Mouse (Mus musculus) urinary bladder, postnatal 4 days (tissue): Measurements from ENCODE around the gene Polr2l.

Experiments used
- DNase-seq, 2 experiments: peaks; one replicate each; pipeline ENCODE4 v3.0.0; 2021 to 2022; ENCODE audit warnings: low spot score in 2 of 2

The Polr2l gene

DNA sequence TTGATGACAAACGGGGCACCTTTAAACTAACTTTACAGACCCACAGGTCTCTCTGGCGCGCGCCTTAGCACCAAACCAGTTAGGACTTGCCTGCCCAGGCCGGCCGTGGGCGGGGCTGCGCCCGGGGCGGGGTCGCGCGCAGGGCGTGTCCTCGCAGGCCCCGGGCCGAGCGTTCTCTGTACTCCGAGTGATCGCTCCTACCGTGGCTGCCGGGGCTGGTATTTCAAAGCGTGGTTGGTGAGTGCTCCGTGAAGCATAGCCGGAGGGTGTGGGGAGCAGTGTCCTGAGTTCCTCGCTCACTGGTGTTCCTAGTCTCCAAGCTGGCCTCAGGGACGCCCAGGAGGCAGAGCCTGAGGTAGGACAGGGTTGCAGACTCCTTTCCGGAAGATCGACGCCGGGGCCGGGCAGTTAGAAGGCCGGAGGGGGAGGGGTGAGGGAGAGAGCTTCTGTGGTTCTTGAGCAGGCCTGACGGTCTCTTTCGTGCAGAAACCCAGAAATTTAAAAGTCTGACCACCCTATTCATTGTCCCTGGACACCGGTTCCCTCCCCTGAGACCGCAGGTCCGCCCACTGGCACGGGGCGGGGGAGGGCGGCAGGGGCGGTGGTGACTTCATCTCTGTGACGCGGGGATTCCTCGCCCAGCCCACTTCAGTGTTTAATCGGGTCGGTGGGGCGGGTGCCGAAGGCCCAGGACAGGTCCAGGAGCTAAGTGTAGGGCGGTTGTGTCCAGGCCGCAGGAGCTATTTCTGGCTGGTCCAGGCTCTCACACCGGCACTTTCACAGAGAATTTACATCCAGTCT lies 7.5 kb downstream of the Polr2l start, which contains the start of gene Cd151:
TSS of gene Cd151 (plus strand) at position 163 of the 801 bp plus-strand sequence.
- peak; percentile 88 to 90 for DNase-seq

DNA sequence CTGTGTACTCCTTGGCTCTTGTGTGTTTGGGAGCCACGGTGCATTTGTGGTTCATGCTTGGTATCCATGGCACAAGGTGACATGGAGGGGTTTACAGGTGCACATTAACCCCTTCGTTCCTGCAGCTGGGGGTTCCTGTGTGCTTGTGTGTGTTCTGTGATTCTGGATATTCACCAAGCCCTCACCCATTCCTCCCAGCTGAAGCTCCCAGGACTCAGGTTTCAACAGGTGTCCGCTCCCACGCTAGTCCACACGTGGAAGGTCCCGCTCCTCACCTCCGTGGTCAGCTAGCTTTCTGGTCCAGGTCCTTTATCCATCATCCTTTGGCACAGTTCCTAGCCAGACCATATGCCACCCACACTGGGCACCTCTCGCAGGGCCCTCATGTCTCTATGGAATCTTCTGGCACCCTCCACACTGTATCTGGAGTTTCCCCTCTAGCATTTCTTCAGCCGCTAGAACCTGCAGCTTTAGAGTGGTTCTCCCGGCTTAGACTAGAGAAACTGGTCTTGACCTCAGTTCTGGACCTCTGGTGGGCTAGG lies 8.3 kb downstream of the Polr2l start:
- no peak for DNase-seq

DNA sequence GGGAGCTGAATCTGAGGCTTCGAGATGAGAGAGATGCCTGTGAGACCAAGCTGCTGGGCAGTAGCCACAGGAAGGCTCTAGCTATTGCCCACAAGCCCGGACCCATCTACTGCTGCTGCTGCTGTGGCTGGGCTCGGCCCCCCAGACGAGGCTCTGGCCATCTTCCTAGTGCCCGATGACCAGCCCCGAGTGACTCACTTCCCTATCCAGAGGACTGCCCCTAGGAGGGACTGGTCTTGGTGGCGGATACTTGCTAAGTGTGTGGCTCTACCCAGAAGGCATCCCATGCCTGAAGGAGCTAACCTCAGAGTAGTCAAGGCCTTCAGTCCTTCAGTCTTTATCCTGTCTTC lies 8.9 kb downstream of the Polr2l start:
- no peak for DNase-seq

DNA sequence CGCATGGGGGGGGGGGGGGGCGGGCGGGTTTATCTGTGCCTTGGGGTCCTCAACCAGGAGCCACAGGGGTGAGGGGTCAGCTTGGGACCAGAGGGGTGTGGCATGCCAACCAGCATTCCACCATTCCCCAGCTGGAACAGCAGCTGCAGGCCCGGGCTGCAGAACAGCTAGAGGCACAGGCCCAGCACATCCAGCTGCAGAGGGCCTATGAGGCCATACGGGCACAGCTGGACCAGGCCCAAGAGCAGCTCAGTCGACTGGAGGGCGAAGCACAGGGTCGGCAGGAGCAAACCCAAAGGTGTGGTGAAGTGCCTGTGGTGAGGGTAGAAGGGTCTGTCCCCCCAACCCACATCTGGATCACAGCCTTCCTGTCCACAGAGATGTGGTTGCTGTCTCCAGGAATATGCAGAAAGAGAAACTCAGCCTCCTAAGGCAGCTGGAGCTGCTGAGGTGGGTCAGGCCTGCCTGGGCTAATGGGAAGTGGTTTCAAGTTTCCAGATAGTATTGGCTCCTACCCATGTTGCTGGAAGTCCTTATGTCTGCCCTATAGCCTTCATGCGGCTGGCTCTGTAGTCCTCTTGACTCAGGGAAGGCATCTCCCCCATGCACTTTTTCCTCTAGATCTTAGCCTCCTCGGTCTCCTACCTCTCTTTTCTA lies 9.4 kb downstream of the Polr2l start:
- no peak for DNase-seq

DNA sequence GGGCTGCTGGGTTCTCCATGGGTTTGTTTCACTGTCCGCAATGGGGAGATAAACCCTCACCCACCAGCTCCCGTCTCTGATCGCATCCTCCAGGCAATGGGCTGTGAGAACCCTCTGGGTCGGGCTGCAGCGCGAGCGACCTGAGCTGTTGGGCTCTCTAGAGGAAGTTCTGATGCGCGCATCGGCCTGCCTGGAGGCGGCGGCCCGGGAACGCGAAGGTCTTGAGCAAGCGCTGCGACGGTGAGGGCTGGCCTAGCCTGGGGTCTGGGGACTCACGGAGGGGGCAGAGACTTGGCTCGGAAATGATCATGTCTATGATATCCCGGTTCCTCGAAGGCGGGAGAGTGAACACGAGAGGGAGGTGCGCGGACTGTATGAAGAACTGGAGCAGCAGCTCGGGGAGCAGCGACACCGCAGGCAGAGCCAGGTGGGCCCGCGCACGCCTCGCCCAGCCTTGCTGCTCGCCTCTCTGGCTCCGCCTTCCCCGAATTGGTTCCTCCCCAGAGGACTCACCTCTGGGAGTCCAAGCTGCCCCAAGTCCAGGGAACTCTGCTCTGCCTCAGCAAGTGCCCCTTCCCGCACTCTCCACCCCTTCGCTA lies 10.2 kb downstream of the Polr2l start:
- no peak for DNase-seq

DNA sequence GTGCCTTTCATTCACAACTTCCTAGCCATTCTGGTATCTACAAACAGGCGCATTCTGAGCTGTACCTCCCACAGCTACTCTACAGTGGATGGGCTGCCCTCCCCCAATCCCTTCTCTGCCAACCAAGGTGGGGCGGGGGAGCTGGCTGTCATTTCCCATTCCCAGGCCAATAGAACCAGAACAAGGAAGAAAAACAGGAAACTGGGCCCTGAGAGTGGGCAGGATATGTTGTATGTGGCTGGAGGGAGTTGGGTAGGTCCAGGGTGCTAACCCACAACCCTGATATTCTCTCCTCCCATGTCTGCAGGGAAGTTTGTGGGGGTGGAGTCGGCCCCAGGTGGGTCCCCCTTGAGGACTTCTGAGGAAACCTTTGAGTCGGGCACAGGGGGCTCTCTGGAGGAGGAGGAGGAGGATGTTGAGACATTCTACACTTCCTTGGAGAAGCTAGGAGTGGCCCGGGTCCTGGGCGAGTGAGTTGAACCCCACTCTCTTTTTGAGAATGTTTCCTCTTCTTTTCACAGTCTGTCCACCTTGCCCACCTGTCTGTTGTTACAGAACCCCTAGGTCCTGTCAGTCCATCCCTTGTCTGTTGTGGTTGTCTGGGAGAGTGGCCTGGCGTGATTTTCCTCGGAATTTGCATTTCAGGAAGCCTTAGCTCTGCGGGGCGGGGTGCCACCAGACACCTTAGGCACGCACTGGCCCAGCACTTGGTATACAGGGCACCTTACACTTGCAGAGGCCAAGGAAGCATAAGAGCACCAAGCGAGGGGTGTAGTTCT lies 10.9 kb downstream of the Polr2l start:
- DNase-seq = no peak

DNA sequence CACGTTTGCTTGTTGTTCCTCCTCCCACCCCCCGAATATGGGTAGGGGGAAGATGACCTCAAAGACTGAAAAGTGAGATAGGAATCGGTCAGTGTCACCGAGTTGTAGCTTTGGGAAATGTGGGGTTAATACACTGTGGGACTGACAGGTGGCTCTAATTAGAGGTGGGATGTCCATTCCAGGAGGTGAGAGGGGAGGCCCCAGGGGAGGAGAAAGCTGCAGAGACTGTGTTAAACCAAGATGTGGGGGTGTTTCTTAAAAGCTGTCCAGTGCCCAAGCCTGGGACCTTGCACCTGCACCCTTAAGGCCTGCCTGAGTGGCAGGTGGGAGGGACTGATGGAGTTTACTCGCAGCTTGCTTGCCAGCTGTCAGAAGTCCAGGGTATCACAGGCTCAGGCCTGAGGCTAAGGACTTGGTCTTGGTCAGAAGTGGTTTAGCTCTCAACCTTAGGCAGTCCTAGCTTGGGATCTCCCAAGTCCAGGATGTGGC lies 12.6 kb downstream of the Polr2l start:
- DNase-seq = no peak

DNA sequence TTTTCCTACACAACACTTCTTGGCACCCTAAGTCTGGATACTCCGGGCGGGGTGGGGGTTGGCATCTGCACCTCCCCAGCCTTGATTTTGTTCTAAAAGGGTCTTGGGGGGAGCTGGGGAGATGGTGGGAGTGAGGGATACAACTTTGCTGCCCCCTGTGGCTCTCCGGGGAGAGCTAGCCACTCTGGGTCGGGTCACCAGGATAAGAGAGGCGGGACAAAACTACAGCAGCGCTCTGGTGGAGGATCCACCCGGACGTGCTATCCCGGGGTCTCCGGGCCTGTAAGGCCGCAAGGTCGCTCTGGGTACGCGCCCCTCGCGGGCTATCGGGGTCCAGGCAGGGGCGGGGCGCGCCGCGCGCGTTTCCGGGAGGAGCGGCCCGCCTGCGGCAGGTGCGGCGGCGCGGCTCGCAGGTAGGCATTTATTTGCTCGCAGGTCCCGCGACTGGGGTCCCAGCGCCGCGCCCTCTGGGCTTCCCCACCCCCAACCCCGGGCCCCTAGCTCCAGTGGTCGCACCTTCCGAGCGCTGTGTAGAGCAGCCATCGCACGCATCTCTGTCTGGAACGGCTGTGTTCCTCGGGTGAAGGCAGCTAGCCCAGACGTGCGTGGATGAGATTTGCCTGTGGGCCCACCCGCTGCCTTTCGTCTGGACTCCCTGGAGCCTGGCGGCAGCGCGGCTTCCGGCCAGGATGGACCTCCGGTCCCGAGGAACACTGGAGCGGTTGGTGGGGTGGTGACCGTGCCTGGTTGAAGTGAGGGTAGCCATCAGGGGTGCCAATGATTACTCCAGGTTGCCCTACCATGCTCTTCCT lies 13.2 kb downstream of the Polr2l start:
- no peak for DNase-seq

DNA sequence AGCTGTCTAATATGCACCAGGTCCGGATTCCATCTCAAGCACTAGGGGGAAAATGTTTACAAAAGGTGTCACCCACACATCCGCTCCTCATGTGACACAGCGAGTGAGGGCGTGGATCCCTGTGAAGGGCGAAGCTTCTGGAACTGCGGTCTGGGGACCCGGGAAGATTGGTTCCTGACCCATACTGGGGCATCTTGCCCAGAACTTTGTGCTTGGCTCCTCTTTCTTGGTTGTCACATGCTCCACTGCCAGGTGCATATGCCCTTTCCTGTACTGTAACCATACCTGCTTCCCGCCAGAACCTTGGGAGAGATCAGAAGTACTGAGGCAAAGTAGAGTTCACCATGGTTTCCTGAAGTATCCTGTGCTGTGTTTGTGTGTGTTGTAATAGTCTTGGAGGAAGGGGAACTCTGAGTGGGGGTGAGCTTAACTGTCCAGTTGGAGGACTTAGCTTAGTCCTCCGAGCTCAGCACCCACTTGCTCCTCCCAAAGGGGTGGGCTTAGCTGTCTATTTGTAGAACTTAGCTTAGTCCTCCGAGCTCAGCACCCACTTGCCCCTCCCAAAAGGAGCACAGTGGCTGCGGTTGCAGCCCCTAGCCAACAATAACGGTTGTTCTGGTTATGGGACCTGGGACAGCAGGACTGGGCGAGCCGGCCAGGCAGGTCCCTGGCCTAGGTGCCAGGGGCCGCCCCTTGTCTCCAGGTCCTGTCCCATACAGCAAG lies 14.4 kb downstream of the Polr2l start, which contains the start of gene Cracr2b:
TSS of gene Cracr2b (plus strand) at position 704 of the 723 bp plus-strand sequence.
- peak in 1 of 2 experiments; percentile 20 for DNase-seq

DNA sequence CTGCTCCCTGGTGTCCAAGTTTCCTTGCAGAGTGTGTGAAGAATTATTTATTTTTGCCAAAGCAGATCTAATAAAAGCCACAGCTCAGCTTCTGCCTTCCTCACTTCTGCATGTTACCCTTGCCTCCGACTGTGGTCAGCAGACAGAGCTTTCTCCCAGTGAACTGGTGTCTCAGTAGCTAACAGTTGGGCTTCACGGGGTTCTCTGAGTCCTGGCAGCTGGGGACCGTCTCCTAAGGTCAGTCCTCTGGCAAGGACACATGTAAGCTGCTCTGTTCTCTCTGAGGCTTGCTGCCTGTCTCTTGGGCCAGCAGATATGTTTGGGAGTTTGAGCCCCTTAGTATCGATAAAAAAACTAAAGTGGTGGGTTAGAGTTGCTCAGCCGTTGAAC lies 14.9 kb downstream of the Polr2l start:
- no peak for DNase-seq

DNA sequence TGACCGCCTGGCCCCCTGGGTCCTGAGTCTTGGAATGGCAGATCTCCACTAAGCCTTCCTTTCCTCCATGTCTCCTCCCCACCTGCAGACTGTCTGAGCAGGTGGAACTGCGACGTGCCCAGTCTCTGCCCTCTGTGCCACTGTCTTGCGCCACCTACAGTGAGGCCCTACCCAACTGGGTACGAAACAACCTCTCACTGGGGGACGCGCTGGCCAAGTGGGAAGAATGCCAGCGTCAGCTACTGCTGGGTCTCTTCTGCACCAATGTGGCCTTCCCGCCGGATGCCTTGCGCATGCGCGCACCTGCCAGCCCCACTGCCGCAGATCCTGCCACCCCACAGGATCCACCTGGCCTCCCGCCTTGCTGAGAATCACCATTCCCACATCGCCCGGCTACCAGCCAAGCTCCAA lies 15.6 kb downstream of the Polr2l start:
- no peak for DNase-seq

DNA sequence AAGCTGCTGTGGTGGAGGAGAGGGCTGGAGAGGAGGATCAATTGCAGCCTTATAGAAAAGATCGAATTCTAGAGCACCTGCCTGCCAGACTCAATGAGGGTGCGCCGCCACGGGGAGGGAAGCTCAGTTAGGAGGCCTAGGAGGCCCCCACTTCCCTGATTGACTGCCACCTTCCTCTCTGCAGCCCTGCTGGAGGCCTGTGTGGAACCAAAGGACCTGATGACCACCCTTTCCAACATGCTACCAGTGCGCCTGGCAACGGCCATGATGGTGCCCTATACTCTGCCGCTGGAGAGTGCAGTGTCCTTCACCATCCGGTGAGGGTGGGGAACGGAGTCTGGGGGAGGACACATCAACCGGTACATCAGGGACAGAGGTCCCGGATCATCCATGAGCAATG lies 16.3 kb downstream of the Polr2l start:
- DNase-seq = no peak

DNA sequence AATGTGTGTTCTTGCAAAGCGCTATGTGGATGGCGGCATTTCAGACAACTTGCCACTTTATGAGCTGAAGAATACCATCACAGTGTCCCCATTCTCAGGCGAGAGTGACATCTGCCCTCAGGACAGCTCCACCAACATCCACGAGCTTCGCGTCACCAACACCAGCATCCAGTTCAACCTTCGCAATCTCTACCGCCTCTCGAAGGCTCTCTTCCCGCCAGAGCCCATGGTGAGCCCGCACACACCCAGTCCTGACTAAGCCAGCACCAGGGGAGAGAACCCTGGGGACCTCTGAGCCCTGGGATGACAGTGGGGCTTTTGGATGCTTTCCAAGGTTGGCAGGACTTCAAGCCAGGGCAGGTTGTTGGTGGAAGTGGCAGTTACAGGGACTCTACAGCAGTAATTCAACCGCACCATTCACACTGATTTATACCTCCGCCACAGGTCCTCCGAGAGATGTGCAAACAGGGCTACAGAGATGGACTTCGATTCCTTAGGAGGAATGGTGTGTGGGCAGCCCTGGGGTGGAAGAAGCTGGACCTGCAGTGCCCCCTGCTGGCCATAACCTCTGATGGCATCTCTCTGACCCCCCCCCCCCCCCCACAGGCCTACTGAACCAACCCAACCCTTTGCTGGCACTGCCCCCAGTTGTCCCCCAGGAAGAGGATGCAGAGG lies 16.8 kb downstream of the Polr2l start:
- no peak for DNase-seq

DNA sequence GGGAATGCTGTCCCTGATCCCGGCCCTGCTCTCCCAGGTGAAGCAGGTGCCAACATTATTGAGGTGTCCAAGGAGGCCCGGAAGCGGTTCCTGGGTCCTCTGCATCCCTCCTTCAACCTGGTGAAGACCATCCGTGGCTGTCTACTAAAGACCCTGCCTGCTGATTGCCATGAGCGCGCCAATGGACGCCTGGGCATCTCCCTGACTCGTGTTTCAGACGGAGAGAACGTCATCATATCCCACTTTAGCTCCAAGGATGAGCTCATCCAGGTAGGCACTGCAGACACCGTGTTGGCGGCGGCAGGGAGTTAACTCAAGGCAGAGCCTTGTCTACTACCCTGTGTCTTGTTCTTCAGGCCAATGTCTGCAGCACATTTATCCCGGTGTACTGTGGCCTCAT lies 17.7 kb downstream of the Polr2l start:
- DNase-seq = no peak

DNA sequence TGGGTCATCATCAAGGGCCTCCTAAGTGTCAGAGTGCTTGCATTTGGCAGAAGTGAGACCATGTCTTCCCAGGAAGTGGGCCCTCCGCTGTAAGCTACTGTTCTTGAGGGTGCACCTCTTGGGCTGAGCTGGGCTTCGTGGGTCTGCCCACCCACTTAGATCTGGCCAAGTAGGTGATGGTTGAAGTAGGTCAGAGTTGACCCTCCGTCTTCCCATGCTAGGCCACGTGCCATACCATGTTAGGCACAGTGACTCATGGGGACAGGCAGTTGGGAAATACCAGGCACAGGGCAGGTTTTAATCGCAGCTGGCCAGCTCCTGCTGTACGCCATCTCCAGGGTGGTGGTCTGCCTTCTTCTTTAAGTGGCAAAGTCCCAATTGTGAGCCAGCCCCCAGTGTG lies 18.2 kb downstream of the Polr2l start:
- DNase-seq = no peak

DNA sequence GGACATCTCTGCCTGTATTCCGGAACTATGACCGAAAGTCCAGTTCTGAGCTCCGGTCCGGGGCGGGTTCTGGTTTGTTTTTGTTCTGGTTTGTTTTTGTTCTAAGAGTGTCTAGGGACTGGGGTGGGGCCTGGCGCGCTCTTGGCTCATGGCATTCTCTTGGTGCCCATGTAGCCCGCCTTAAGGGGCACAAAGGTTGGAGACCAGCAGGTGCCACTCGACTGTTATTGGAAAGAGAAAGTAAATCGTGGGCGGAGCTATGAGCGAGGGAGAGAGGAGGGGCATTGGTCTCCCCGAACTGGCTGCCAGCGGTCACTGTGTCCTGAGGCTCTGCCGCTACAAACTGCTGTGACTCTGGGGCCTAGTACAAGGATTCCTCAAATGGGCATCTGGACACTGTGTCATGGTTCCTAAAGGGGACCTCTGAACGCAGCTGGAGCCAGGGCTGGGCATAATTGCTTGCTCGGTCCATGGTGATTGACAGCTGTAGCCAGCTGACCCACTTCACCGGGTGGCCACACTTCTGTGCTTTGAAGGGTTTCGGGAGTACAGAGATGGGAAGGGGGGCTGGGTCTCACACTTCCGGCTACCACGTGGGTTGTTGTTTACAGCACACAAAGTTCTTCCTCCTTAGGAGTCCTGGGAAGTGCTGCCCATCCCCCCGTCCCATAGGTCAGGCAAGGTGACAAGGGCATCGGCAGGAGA lies 19.2 kb downstream of the Polr2l start:
- peak in 1 of 2 experiments; percentile 56 for DNase-seq

DNA sequence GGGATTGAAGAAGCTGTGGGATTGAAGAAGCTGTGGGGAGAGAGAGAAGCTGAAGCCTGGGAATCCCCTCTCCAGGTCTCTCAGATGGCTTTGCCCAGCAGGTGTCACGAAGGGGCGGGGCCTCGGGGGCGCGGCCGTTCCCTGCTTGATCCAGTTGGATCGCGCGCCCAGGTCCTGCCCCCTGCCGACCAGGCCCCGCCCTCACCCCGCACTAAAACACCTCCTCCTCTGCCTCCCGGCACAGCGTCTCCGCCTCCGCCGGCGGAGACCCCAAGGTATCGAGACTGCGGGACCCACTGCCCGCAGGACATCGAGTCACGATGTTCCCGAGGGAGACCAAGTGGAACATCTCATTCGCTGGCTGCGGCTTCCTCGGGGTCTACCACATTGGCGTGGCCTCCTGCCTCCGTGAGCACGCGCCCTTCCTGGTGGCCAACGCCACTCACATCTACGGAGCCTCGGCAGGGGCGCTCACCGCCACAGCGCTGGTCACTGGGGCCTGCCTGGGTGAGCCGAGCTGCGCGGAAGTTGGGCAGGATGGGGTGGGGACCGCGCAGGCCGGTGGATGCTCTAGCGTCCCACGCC lies 19.9 kb downstream of the Polr2l start, which contains the start of gene Pnpla2:
TSS of gene Pnpla2 (plus strand) at position 232 of the 585 bp plus-strand sequence.
- peak; percentile 91 to 96 for DNase-seq

DNA sequence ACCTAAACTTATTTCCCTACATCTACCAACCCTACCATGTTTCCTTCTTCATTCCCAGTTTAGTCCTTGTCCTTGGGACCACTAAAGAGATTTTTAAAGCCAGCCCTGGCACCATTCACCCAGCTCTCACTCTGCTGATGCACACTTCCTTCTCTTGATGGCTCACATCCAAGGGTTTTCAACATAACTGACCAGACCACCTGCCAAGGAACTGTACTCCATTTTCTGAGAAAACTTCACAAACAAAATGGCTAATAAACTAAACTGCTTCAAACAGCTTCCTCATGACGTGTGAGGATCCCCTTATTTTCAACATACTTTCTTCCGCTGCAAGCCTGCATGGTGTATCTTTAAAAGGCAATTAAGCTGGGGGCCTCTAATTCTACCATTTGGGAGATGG lies 21.3 kb downstream of the Polr2l start:
- no peak for DNase-seq
